8 mouse cellular contexts compared by ENCODE assay signal in genomic region chr11:31734091-31734490, GRCm38 (mm10).
DNase-seq lines count a peak whose midpoint lies in the region; ATAC-seq lines count a peak whose summit lies in the region.
"Had no signal": no experiment of that assay in that cellular context is flagged by ENCODE, and none has a peak within 500 bp of the region (broad histone marks: within the 10 kb centered on the region; RNA-seq: fewer than 3 reads in every experiment).

No protein-coding gene starts in this region.

- H3K9ac ChIP-seq in intestine, embryonic 16.5 days (ENCODE audit: low read depth, low read length): no peak overlapping the region
- H3K9ac ChIP-seq in midbrain, embryonic 16.5 days (ENCODE audit: low read depth, low read length): peak overlapping the region; percentile 36

- H3K27ac ChIP-seq in intestine, embryonic 16.5 days (ENCODE audit: low read length): no peak overlapping the region
- H3K27ac ChIP-seq in midbrain, embryonic 16.5 days (ENCODE audit: low read length): peak overlapping the region; percentile 48; the same call in 1 of the 2 replicates

- WGBS in intestine, embryonic 16.5 days: 52% methylated on average over 4 of the region's 4 CpGs
- WGBS in midbrain, embryonic 16.5 days: 8% methylated on average over 4 of the region's 4 CpGs

- H3K4me1 ChIP-seq in intestine, embryonic 16.5 days (ENCODE audit: control insufficient read depth, insufficient read depth, low read length): no peaks in the 10 kb centered on the region
- H3K4me1 ChIP-seq in midbrain, embryonic 16.5 days (ENCODE audit: control insufficient read depth, insufficient read depth, low read length): peaks cover 21% of the 10 kb centered on the region; the same call in 1 of the 2 replicates

- H3K36me3 ChIP-seq in intestine, embryonic 16.5 days (ENCODE audit: control insufficient read depth, insufficient read depth, low read length): no peaks in the 10 kb centered on the region
- H3K36me3 ChIP-seq in midbrain, embryonic 16.5 days (ENCODE audit: control insufficient read depth, insufficient read depth, low read length): no peaks in the 10 kb centered on the region

- H3K9me3 ChIP-seq in intestine, embryonic 16.5 days (ENCODE audit: control insufficient read depth, low read length): no peaks in the 10 kb centered on the region
- no peaks in the 10 kb centered on the region for H3K9me3 ChIP-seq in midbrain, embryonic 16.5 days (replicated peaks; ENCODE audit: control insufficient read depth, low read length, poor library complexity, severe bottlenecking)

- intact Hi-C loops in left cerebral cortex, postnatal 14 days (cut with DNase I): no loop called here

- no peaks in the 10 kb centered on the region for H3K27me3 ChIP-seq in intestine, embryonic 16.5 days (replicated peaks; ENCODE audit: control insufficient read depth, insufficient read depth, low read length)
- H3K27me3 ChIP-seq in midbrain, embryonic 16.5 days (ENCODE audit: control insufficient read depth, insufficient read depth, low read depth, low read length): no peaks in the 10 kb centered on the region

- peak; percentile 71 for DNase-seq in brain, adult 2 months (ENCODE audit: low read depth, low spot score)
- peak; percentile 48 to 56 for DNase-seq in cerebellum, postnatal 14 days
- DNase-seq in adipocyte (ENCODE audit: low spot score): no peak
- no peak for DNase-seq in left cerebral cortex, postnatal 14 days (ENCODE audit: low spot score in 2 of 2)
- DNase-seq in gastrocnemius, postnatal 4 days (ENCODE audit: low spot score in 2 of 2): no peak
- DNase-seq: thymus, adult 18-20 months had no signal

- no peak overlapping the region for H3K4me2 ChIP-seq in intestine, embryonic 16.5 days (ENCODE audit: low read depth, low read length)
- no peak overlapping the region for H3K4me2 ChIP-seq in midbrain, embryonic 16.5 days (ENCODE audit: low read length)

- no peak overlapping the region for H3K4me3 ChIP-seq in intestine, embryonic 16.5 days (ENCODE audit: low read length)
- H3K4me3 ChIP-seq in midbrain, embryonic 16.5 days (ENCODE audit: low read depth, low read length): no peak overlapping the region

- peak; percentile 39; the same call in 1 of the 2 replicates for ATAC-seq in intestine, embryonic 16.5 days
- peak; percentile 77 for ATAC-seq in midbrain, embryonic 16.5 days

Comparison
In these comparisons a context has a peak if more than half of its experiments do, and no peak if none do; other contexts are left out.
1. DNase-seq: peak in brain, adult 2 months (single experiment) and cerebellum, postnatal 14 days (2 of 2); none in adipocyte (single experiment), left cerebral cortex, postnatal 14 days (0 of 2) and gastrocnemius, postnatal 4 days (0 of 2).